Mouse (Mus musculus) heart, postnatal 14 days (tissue): ENCODE results near the gene Pkd2. TPM values are rescaled to one million over a fixed set of nuclear protein-coding genes. Genes with fewer than 3 reads are reported as not detected.

ENCODE experiments used
- DNase-seq, 2 experiments: peaks; one replicate each; pipeline ENCODE4 v3.0.0; 2021 to 2022
- intact Hi-C: fragments of 180-260 bp; cut with DNase I; formaldehyde crosslinking; loops from one replicate; pipeline ENCODE4 v1.15.1; 2025
- total RNA-seq, 2 experiments: library from RNA; stranded (reverse); gene quantifications; 2 replicates each; pipeline ENCODE4 v1.2.3; 2021

The Pkd2 gene
- total RNA-seq, 2 experiments from 2014 or later = 27.9 to 30.2 TPM

- DNase-seq = peak in 1 of 2 experiments; percentile 29
- intact Hi-C loops = no loop called here
Observed at GRCm38 (mm10) chr5:104460856-104461255, 1.6 kb downstream of the Pkd2 start.

DNA sequence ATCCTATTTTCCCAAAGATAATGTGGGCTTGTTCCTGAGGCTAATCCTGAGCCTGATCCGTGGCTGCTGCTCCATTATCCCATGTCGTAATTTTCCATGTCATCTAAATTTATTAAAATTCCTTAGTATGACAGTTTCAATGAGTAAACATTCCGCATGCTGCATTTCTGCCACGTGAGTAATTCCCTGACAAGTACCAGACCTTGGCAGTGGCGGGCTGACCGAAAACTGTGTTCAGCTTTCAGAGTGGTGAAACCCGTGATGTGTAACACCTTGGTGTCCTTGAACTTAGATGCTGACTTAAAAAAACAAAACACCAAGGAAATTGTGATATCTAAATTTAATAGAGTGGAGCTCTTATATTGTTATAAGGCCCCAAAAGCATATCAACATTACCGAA lies 6.0 kb downstream of the Pkd2 start:
- DNase-seq = no peak
- intact Hi-C loops = no loop called here

- DNase-seq = peak; percentile 75 to 79
Observed at GRCm38 (mm10) chr5:104465731-104466130, 6.5 kb downstream of the Pkd2 start.

GRCm38 (mm10) chr5:104466816-104467215 lies 7.6 kb downstream of the Pkd2 start:
- intact Hi-C loops = no loop called here
- no peak for DNase-seq

More at GRCm38 (mm10) chr5:104465731-104466130, 6.5 kb downstream of the Pkd2 start:
- intact Hi-C loops = no loop called here

GRCm38 (mm10) chr5:104468586-104468985 lies 9.3 kb downstream of the Pkd2 start:
- intact Hi-C loops = no loop called here
- DNase-seq = no peak

- intact Hi-C loops = no loop called here
- no peak for DNase-seq
Observed at GRCm38 (mm10) chr5:104470981-104471391, 11.7 kb downstream of the Pkd2 start.

- intact Hi-C loops = no loop called here
Observed at GRCm38 (mm10) chr5:104472371-104472770, 13.1 kb downstream of the Pkd2 start.

DNA sequence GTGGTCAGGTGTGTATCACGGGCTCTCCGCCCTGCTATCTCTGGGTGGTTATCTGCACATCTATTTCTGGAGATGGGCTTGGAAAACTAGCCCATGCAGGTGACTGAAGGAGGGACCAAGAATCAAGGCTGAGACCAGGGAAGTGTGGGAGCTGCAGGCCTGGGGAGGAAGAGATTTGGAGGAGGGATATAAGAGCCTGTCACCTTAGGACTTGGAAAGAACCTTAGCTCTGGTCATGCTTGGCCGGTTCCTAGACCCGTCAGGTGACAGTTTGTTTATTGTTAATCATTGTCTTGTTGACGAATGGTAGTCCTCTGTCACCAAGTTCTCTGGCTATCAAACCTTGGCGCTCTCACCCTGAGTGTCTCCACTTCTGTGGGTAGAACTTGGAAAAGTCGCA lies 21.1 kb downstream of the Pkd2 start:
- no peak for DNase-seq
- intact Hi-C loops = no loop called here

More at GRCm38 (mm10) chr5:104472371-104472770, 13.1 kb downstream of the Pkd2 start:
- DNase-seq = peak; percentile 14

GRCm38 (mm10) chr5:104482856-104483255 lies 23.6 kb downstream of the Pkd2 start:
- no peak for DNase-seq

DNA sequence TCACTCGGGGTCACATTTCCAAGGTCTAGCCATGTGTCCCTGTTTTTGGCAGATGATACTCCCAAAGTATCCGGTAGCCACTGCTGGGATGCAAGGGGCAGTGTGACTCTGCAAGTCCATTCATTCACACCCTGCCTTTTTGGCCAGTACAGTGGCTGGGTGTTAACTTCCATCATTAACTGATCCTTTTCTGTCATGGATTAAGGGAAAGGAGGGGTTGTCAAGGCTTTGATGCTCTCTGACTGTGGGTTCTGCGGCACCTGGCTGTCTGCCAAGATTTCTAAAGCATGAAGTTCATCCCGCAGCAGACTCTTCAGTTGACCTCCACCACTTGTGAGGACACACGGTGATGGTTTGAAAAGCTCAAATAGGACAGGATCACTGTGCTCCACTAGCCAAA lies 32.3 kb downstream of the Pkd2 start:
- no peak for DNase-seq

More at GRCm38 (mm10) chr5:104482856-104483255, 23.6 kb downstream of the Pkd2 start:
- intact Hi-C loops = no loop called here

GRCm38 (mm10) chr5:104504883-104505282 lies 45.6 kb downstream of the Pkd2 start:
- DNase-seq = no peak
- intact Hi-C loops = no loop called here

More for the DNA sequence above, 32.3 kb downstream of the Pkd2 start:
- intact Hi-C loops = no loop called here

DNA sequence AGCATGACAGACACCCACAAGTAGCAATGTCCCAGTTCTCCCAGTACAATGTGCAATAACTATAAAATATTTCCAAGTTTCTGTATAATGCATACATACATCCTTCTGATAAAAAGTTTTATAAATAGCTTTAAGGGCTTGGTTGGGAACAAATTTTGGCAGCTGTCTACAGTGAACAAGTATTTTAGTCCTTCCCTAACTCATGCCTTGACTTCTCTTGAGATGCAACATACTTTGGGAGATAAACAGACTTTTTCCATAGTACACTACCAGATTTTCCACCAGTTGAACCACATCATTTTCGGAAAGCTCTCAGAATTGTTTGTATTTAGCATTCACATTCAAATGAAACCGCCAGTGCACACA lies 48.6 kb downstream of the Pkd2 start:
- no peak for DNase-seq

DNA sequence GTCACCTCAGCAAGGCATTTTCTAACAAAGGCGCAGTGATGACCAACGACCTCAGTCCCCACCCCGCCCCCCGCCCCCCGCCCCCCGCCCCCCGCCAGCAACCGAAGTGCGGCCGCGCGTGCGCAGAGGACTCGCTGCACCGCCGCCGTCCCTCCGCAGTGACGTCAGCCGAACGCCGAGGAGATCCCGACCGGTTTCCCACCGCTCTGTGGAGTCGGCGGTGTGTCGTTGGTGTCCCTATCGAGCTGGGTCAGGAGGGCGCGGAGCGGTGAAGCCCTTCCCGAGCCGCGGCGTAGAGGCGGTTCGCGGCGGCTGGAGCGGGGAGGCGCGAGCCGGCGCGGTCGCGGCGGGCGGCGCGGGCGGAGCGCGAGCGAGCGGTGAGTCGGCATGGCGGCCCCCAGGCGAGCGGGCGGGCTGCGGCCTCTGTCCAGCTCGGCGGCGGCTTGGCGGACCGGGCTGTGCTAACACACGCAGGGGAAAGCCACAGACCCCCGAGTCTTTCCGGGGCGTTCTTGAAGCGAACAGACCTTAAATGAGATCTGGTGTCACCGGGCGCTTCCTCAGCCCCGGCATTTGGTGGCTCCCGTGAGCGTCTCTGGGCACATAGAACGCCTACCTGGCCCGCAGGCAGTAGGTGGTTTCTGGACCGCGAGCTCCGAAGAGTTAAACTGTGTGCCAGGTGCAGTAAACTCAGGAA lies 49.1 kb downstream of the Pkd2 start, which contains the start of gene BC005561:
TSS of gene BC005561 (plus strand) at position 158 of the 697 bp plus-strand sequence.
- peak; percentile 89 to 91 for DNase-seq
- intact Hi-C loops = no loop called here

More for the DNA sequence above, 48.6 kb downstream of the Pkd2 start:
- intact Hi-C loops = no loop called here

- intact Hi-C loops = no loop called here
- DNase-seq = no peak
Observed at GRCm38 (mm10) chr5:104511211-104511610, 52.0 kb downstream of the Pkd2 start.

DNA sequence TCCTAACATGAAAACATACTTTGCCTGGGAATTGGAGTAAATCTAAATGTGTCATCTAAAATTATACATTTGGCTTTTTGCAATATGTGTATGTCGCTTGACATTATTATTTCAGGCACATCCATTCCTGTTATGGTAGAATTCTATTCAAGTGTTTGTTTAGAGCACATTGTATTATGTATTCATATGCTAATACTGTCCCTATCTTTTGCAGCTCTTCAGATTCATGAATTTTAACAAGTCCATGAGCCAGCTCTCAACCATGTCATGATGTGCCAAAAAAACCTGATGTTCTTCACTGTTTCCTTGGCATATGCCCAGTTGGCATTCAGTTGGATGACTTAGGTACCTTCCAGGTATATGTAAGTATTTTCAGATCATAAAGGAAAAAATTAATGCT lies 79.4 kb downstream of the Pkd2 start:
- no peak for DNase-seq
- intact Hi-C loops = no loop called here

GRCm38 (mm10) chr5:104539331-104539730 lies 80.1 kb downstream of the Pkd2 start:
- intact Hi-C loops = no loop called here
- no peak for DNase-seq

Other genes with a start within 250 kb of the Pkd2 start
- gene Ibsp, start 160.3 kb upstream of the Pkd2 start, total RNA-seq = not detected
- gene Mepe, start 134.1 kb upstream of the Pkd2 start, total RNA-seq = not detected
- gene Spp1, start 24.3 kb upstream of the Pkd2 start, total RNA-seq = under 1 TPM; 0.19 to 0.41 TPM
- 1 to 10 TPM; 6.5 to 7.0 TPM for gene BC005561, start 48.9 kb downstream of the Pkd2 start, total RNA-seq